Mouse (Mus musculus) small intestine, adult 2 months (tissue): ENCODE measurements around the gene Hcfc1r1. TPM values are rescaled to one million over a fixed set of nuclear protein-coding genes. Genes with fewer than 3 reads are reported as not detected.

Experiments used
- H3K27ac ChIP-seq: fragments of 200-500 bp; 2 replicates; pipeline ENCODE4 v1.5.1; 2012; ENCODE audit warnings: low read depth, low read length, control low read depth, inconsistent platforms; ENCODE audit not compliant: insufficient read depth
- H3K27me3 ChIP-seq: fragments of 200-500 bp; 2 replicates; pipeline ENCODE4 v1.6.1; 2012; ENCODE audit warnings: mild to moderate bottlenecking, moderate library complexity, low read length, inconsistent platforms; ENCODE audit not compliant: control insufficient read depth, insufficient read depth
- H3K36me3 ChIP-seq: fragments of 200-500 bp; 2 replicates; pipeline ENCODE4 v1.6.1; 2012; ENCODE audit warnings: mild to moderate bottlenecking, low read length, control low read depth, inconsistent platforms; ENCODE audit not compliant: control insufficient read depth, insufficient read depth
- H3K4me1 ChIP-seq: fragments of 200-500 bp; 2 replicates; pipeline ENCODE4 v1.6.1; 2012; ENCODE audit warnings: low read length, inconsistent platforms, mixed read lengths; ENCODE audit not compliant: control insufficient read depth, insufficient read depth, insufficient read length
- H3K4me3 ChIP-seq: fragments of 200-500 bp; 2 replicates; pipeline ENCODE4 v1.5.1; 2012; ENCODE audit warnings: low read depth, mild to moderate bottlenecking, control low read depth, inconsistent platforms, low read length, moderate library complexity
- CTCF ChIP-seq: fragments of 200-500 bp; IDR thresholded peaks from 2 replicates; pipeline ENCODE4 v1.5.1; 2012; ENCODE audit warnings: low read depth, mild to moderate bottlenecking, control low read depth, inconsistent platforms, low read length, moderate library complexity, mixed read lengths; ENCODE audit not compliant: insufficient replicate concordance, insufficient read length; ENCODE audit errors: extremely low read depth
- POLR2A ChIP-seq: fragments of 200-500 bp; IDR thresholded peaks from 2 replicates; pipeline ENCODE4 v1.6.1; 2012; ENCODE audit warnings: low read depth, mild to moderate bottlenecking, control low read depth, inconsistent platforms, low read length, moderate library complexity
- WGBS: fragments of 180-500 bp; shearing (Covaris S2); methylation state at CpG from one replicate; pipeline ENCODE4 v1.1.7; 2018; 5-methylcytosine and 5-hydroxymethylcytosine counted together
- polyA plus RNA-seq: library from polyadenylated mRNA; depleted of rRNA; stranded (reverse); fragments of >200 nt; gene quantifications from 2 replicates; pipeline ENCODE4 v1.2.3, GENCODE M21; 2012

Gene Hcfc1r1
- polyA plus RNA-seq, 1 experiment: 251 TPM

DNA sequence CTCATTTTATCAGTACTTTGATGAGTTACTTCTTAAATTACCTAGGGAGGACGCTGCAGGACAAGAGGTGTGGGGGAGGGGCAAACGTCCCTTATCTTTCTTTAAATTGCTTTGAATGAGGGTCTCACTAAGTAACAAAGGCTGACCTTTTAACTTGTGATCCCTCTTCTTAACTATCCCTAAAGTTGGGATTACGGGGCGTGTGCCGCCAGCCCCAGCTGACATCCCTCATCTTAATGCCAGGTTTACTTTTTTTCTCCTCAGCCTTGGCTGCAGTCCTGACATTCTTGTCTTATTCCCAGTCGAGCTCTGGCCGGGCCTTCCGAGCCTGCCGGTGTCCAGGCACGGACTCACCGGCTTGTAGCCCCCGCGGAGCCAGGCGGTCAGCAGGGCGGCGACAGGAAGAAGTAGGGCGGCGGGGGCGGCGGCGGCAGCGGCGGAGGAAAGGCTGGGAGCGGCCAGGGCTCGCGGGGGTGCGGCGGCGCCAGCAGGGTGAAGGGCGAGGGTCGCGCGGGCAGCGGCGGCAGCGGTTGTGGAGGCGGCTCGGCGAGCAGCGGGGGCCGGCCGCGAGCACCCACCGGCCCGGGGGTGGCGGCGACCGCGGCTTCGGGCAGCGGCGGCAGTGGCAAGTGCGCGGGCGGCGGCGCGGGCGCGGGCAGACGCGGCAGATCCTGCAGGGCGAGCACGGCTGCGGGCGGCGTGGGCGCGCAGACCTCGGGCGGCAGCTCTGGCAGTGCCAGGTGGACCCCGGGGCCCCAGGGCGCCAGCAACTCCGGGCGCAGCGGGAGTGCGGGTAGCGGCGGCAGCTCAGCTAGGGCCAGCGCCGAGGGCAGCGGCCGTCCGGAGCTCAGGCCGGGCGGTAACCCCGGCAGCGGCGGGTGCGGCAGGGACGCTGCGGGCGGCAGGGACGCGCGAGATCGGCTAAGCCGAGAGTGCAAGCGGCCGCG, 26.0 kb downstream of the Hcfc1r1 start:
- Histone ChIP-seq H3K27ac (no peak overlapping the region), H3K4me3 (peak overlapping the region; percentile 80), H3K27me3 (peaks cover 12% of the 10 kb centered on the region), H3K36me3 (no peaks in the 10 kb centered on the region), H3K4me1 (peaks cover 5% of the 10 kb centered on the region; the same call in 1 of the 2 replicates)
- TF ChIP-seq POLR2A (no peak), CTCF (no peak)
- WGBS: under 1% methylated on average over 98 of the region's 101 CpGs

DNA sequence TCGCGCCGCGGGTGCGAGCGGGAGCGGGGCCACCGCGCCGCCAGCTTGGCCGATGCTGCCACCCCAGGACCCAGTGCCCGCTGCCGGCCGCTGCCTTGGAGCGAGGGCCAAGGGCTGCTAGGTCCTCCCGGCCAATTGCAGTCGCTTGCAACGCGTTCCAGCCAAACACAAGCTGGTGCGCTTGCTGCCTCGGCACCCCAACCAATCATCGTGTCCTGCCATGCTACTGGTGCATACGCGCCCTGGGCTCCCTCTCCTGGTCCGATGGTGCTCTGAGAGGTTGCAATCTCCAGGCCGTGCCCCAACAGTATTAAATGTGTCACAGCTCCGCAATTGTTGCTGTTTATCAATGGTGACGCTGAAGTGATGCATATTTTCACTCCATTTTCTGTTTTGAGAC, 26.7 kb downstream of the Hcfc1r1 start:
- H3K4me3 ChIP-seq: peak overlapping the region; percentile 80
- H3K36me3 ChIP-seq: no peaks in the 10 kb centered on the region
- H3K27ac ChIP-seq: no peak overlapping the region
- peak; percentile 63; the same call in 1 of the 2 replicates for TF ChIP-seq CTCF
- no peak; the same call in 1 of the 2 replicates for TF ChIP-seq POLR2A
- WGBS: under 1% methylated on average over 28 of the region's 28 CpGs
- peaks cover 5% of the 10 kb centered on the region; the same call in 1 of the 2 replicates for H3K4me1 ChIP-seq
- H3K27me3 ChIP-seq: peaks cover 12% of the 10 kb centered on the region

GRCm38 (mm10) chr17:23703301-23703700, 29.9 kb downstream of the Hcfc1r1 start:
- H3K4me3 ChIP-seq: no peak overlapping the region
- WGBS: 88% methylated on average over 9 of the region's 9 CpGs
- no peak for TF ChIP-seq POLR2A
- TF ChIP-seq CTCF: no peak
- peaks cover 5% of the 10 kb centered on the region; the same call in 1 of the 2 replicates for H3K4me1 ChIP-seq
- no peak overlapping the region for H3K27ac ChIP-seq
- H3K27me3 ChIP-seq: peaks cover 12% of the 10 kb centered on the region
- H3K36me3 ChIP-seq: no peaks in the 10 kb centered on the region

GRCm38 (mm10) chr17:23704741-23705140, 31.3 kb downstream of the Hcfc1r1 start:
- Histone ChIP-seq H3K4me3 (no peak overlapping the region), H3K27ac (no peak overlapping the region), H3K36me3 (no peaks in the 10 kb centered on the region), H3K4me1 (0 out of 2 replicates have a peak, but pooled peaks cover 2% of the 10 kb centered on the region), H3K27me3 (peaks cover 6% of the 10 kb centered on the region; the same call in 1 of the 2 replicates)
- WGBS: 39% methylated on average over 7 of the region's 7 CpGs
- TF ChIP-seq CTCF: no peak
- TF ChIP-seq POLR2A: no peak

- no peaks in the 10 kb centered on the region for H3K4me1 ChIP-seq
- no peaks in the 10 kb centered on the region for H3K36me3 ChIP-seq
- TF ChIP-seq CTCF: no peak
- TF ChIP-seq POLR2A: no peak
- 70% methylated on average over 7 of the region's 7 CpGs for WGBS
- H3K27me3 ChIP-seq: 0 out of 2 replicates have a peak, but pooled peaks cover 4% of the 10 kb centered on the region
- no peak overlapping the region for H3K27ac ChIP-seq
- H3K4me3 ChIP-seq: no peak overlapping the region
Observed at GRCm38 (mm10) chr17:23705525-23706104, 32.2 kb downstream of the Hcfc1r1 start.

DNA sequence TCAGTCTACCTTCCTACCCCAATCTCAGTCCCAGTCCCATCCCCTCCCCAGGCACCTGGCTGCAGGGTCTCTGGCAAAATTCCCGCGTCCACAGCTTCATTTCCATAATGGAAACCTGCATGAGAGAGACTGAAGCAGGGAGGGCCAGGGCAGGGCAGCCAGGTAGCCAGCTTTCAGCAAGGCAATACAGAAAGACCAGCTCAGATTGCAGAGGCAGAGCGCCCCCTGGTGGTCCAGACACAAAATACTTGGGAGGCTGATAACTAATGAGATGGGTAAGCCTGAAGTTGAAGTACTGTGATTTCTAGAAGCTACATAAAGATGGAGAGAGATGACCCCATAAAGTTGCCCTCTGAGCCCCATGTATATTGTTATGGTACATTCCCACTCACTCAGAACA, 32.8 kb downstream of the Hcfc1r1 start:
- Histone ChIP-seq H3K27me3 (0 out of 2 replicates have a peak, but pooled peaks cover under 1% of the 10 kb centered on the region), H3K4me3 (no peak overlapping the region), H3K27ac (no peak overlapping the region), H3K36me3 (no peaks in the 10 kb centered on the region), H3K4me1 (no peaks in the 10 kb centered on the region)
- TF ChIP-seq POLR2A (no peak), CTCF (peak; percentile 95)
- under 1% methylated on average over 3 of the region's 3 CpGs for WGBS

- 83% methylated on average over 2 of the region's 2 CpGs for WGBS
- TF ChIP-seq POLR2A (no peak), CTCF (no peak)
- peaks cover 13% of the 10 kb centered on the region for H3K4me1 ChIP-seq
- H3K27ac ChIP-seq: no peak overlapping the region
- H3K4me3 ChIP-seq: no peak overlapping the region
- no peaks in the 10 kb centered on the region for H3K36me3 ChIP-seq
- H3K27me3 ChIP-seq: no peaks in the 10 kb centered on the region
Observed at GRCm38 (mm10) chr17:23717003-23717402, 43.6 kb downstream of the Hcfc1r1 start.
